Mouse (Mus musculus) MEL (cell line): ENCODE results near the gene Atf3.

Source experiments
- CTCF ChIP-seq, 3 experiments: IDR thresholded peaks in 2 of 3; conservative IDR thresholded peaks in 1 of 3; 2 replicates each; pipeline ENCODE4 v1.5.1; 2011 to 2012; ENCODE audit warnings: low read length in 3 of 3, low read depth in 2 of 3, mild to moderate bottlenecking in 2 of 3, improper control_type of control experiment in 1 of 3, inconsistent platforms in 1 of 3, mixed read lengths in 1 of 3, moderate library complexity in 1 of 3; ENCODE audit not compliant: control insufficient read depth in 1 of 3, insufficient read depth in 1 of 3, poor library complexity in 1 of 3, severe bottlenecking in 1 of 3
- EP300 ChIP-seq, 2 experiments: IDR thresholded peaks; 2 replicates each; pipeline ENCODE4 v1.6.1; 2011; ENCODE audit warnings: improper control_type of control experiment in 2 of 2, low read length in 2 of 2, low read depth in 1 of 2, mild to moderate bottlenecking in 1 of 2
- GABPA ChIP-seq: IDR thresholded peaks from 2 replicates; pipeline ENCODE4 v1.6.1; 2012; ENCODE audit warnings: low read depth, mild to moderate bottlenecking, inconsistent platforms, low read length, improper control_type of control experiment, moderate library complexity
- GATA1 ChIP-seq: IDR thresholded peaks from 2 replicates; pipeline ENCODE4 v1.6.1; 2011; ENCODE audit warnings: low read depth, low read length, improper control_type of control experiment
- HCFC1 ChIP-seq: IDR thresholded peaks from 2 replicates; pipeline ENCODE4 v1.6.1; 2012; ENCODE audit warnings: low read depth, mild to moderate bottlenecking, inconsistent platforms, low read length, improper control_type of control experiment, moderate library complexity
- KAT2A ChIP-seq: conservative IDR thresholded peaks from 2 replicates; pipeline ENCODE4 v1.6.1; 2012; ENCODE audit warnings: low read depth, low read length, improper control_type of control experiment, inconsistent platforms
- MAZ ChIP-seq: IDR thresholded peaks from 2 replicates; pipeline ENCODE4 v1.6.1; 2012; ENCODE audit warnings: low read depth, mild to moderate bottlenecking, inconsistent platforms, low read length, improper control_type of control experiment
- MYC ChIP-seq: IDR thresholded peaks from 2 replicates; pipeline ENCODE4 v1.6.1; 2011; ENCODE audit warnings: low read depth, mild to moderate bottlenecking, low read length, improper control_type of control experiment, moderate library complexity
- POLR2A ChIP-seq, 2 experiments: IDR thresholded peaks; 2 replicates each; pipeline ENCODE4 v1.6.1; 2011 to 2012; ENCODE audit warnings: low read length in 2 of 2, mild to moderate bottlenecking in 2 of 2, control low read depth in 1 of 2, improper control_type of control experiment in 1 of 2, low read depth in 1 of 2, moderate library complexity in 1 of 2; ENCODE audit not compliant: control insufficient read depth in 1 of 2, insufficient read depth in 1 of 2, poor library complexity in 1 of 2
- POLR2AphosphoS2 ChIP-seq: IDR thresholded peaks from 2 replicates; pipeline ENCODE4 v1.6.1; 2011; ENCODE audit warnings: low read length, improper control_type of control experiment
- RCOR1 ChIP-seq: IDR thresholded peaks from 2 replicates; pipeline ENCODE4 v1.6.1; 2012; ENCODE audit warnings: low read depth, mild to moderate bottlenecking, inconsistent platforms, low read length, improper control_type of control experiment
- SIN3A ChIP-seq: IDR thresholded peaks from 2 replicates; pipeline ENCODE4 v1.6.1; 2012; ENCODE audit warnings: low read length, improper control_type of control experiment, inconsistent platforms
- USF2 ChIP-seq, 2 experiments: IDR thresholded peaks; 2 replicates each; pipeline ENCODE4 v1.6.1; 2011 to 2012; ENCODE audit warnings: improper control_type of control experiment in 2 of 2, low read length in 2 of 2, borderline replicate concordance in 1 of 2, inconsistent platforms in 1 of 2, low read depth in 1 of 2, mild to moderate bottlenecking in 1 of 2; ENCODE audit not compliant: insufficient read depth in 1 of 2

- TF ChIP-seq KAT2A: no peak
- TF ChIP-seq CTCF (IDR thresholded peaks at IDR 0.05 in 2 of 3, conservative IDR thresholded peaks at IDR 0.05 in 1 of 3; ENCODE audit: control insufficient read depth in 1 of 3, insufficient read depth in 1 of 3, low read depth in 2 of 3, low read length in 3 of 3, poor library complexity in 1 of 3, severe bottlenecking in 1 of 3): no peak
- TF ChIP-seq MYC: no peak
- no peak for TF ChIP-seq SIN3A
- no peak for TF ChIP-seq RCOR1
- TF ChIP-seq USF2 (IDR thresholded peaks at IDR 0.05; ENCODE audit: borderline replicate concordance in 1 of 2, insufficient read depth in 1 of 2, low read depth in 1 of 2, low read length in 2 of 2): no peak
- TF ChIP-seq POLR2A (IDR thresholded peaks at IDR 0.05; ENCODE audit: control insufficient read depth in 1 of 2, insufficient read depth in 1 of 2, low read depth in 1 of 2, low read length in 2 of 2, poor library complexity in 1 of 2): no peak
- no peak for TF ChIP-seq POLR2AphosphoS2
- no peak for TF ChIP-seq EP300 (IDR thresholded peaks at IDR 0.05; ENCODE audit: low read depth in 1 of 2, low read length in 2 of 2)
- TF ChIP-seq MAZ: no peak
- TF ChIP-seq HCFC1: no peak
- TF ChIP-seq GATA1: no peak
- no peak for TF ChIP-seq GABPA
Measured at GRCm38 (mm10) chr1:191230355-191230931, 12.6 kb upstream of the Atf3 start.
